Mouse (Mus musculus) adrenal gland, adult 2 months (tissue): ENCODE results near the gene Hmg20a. TPM values are rescaled to one million over a fixed set of nuclear protein-coding genes. Genes with fewer than 3 reads are reported as not detected.

Experiments
- DNase-seq: peaks from one replicate; pipeline ENCODE4 v3.0.0; 2021
- polyA plus RNA-seq: library from polyadenylated mRNA; depleted of rRNA; stranded (reverse); fragments of >200 nt; gene quantifications from 2 replicates; pipeline ENCODE4 v1.2.3, GENCODE M21; 2012; rRNA removed
- total RNA-seq, 2 experiments: library from RNA; stranded (reverse); gene quantifications; 2 replicates each; pipeline ENCODE4 v1.2.3; 2021

The Hmg20a gene
- total and polyA plus RNA-seq, 3 experiments: 23.9 to 40.9 (median 39.3) TPM

- DNase-seq: no peak
Measured at GRCm38 (mm10) chr9:56527951-56528350, 109.5 kb downstream of the Hmg20a start.

- no peak for DNase-seq
Measured at GRCm38 (mm10) chr9:56531991-56532390, 113.6 kb downstream of the Hmg20a start.

- DNase-seq: no peak
Measured at GRCm38 (mm10) chr9:56533916-56534315, 115.5 kb downstream of the Hmg20a start.

GRCm38 (mm10) chr9:56534727-56535126 is 116.3 kb downstream of the Hmg20a start:
- no peak for DNase-seq

GRCm38 (mm10) chr9:56535361-56535760 is 117.0 kb downstream of the Hmg20a start:
- no peak for DNase-seq

GRCm38 (mm10) chr9:56540051-56540450 is 121.6 kb downstream of the Hmg20a start:
- DNase-seq: no peak

GRCm38 (mm10) chr9:56544687-56545475 is 126.5 kb downstream of the Hmg20a start:
- DNase-seq: no peak

Other genes with a start within 250 kb of the Hmg20a start
- 10 to 100 TPM; 38.9 to 46.4 TPM for gene Peak1, start 542 bp upstream of the Hmg20a start, total RNA-seq
- 9.2 and 10.7 TPM in 2 replicates for gene Peak1, start 542 bp upstream of the Hmg20a start, polyA plus RNA-seq